Mouse (Mus musculus): Measurements from ENCODE around the gene Nfix.

- no peak for TF ChIP-seq CTCF (IDR thresholded peaks at IDR 0.05; ENCODE audit: insufficient read depth, low read depth, low read length)
- TF ChIP-seq POLR2A (IDR thresholded peaks at IDR 0.05; ENCODE audit: insufficient read depth, low read depth, low read length) = no peak
These were observed 110.8 kb downstream of the Nfix start for GRCm38 (mm10) chr8:84689091-84689915.

Measured in olfactory bulb, adult 2 months (tissue).